Comparison of ENCODE assay signal across 9 mouse cellular contexts in the genomic region with DNA sequence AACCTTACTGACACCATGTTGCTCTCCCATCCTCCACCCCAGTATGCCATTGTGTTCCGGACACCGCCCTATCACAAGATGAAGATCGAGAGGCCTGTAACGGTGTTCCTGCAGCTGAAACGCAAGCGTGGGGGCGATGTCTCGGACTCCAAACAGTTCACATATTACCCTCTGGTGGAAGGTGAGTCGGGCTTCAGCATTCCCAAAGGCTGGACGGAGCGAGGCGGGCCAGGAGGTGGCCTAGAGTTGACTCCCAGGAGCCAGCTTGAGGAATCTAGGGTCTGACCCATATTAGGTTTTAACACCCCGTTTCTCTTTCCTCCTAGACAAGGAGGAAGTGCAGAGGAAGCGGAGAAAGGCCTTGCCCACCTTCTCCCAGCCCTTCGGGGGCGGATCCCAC. TPM values are rescaled to one million over a fixed set of nuclear protein-coding genes. Genes with fewer than 3 reads are reported as not detected.
A peak's percentile ranks its signal among the peaks of the same experiment; 100 is the strongest.
DNase-seq lines count a peak whose midpoint lies in the region; ATAC-seq and TF ChIP-seq lines count a peak whose summit lies in the region.
"Had no signal": no experiment of that assay in that cellular context is flagged by ENCODE, and none has a peak within 500 bp of the region (broad histone marks: within the 10 kb centered on the region; RNA-seq: fewer than 3 reads in every experiment).

No protein-coding gene starts in this region.

- TF ChIP-seq EP300 in liver, postnatal 0 days (IDR thresholded peaks at IDR 0.05; ENCODE audit: low read depth): no peak

- H3K36me3 ChIP-seq in embryonic facial prominence, embryonic 11.5 days (replicated peaks; ENCODE audit: control insufficient read depth, insufficient read depth, low read depth, low read length): no peaks in the 10 kb centered on the region; the same call in 1 of the 2 replicates
- peaks cover 25% of the 10 kb centered on the region for H3K36me3 ChIP-seq in forebrain, postnatal 0 days (ENCODE audit: insufficient read depth)
- H3K36me3 ChIP-seq in liver, postnatal 0 days (replicated peaks; ENCODE audit: insufficient read depth, low read length): peaks cover 20% of the 10 kb centered on the region

- peak overlapping the region; percentile 83; the same call in 1 of the 2 replicates for H3K4me2 ChIP-seq in embryonic facial prominence, embryonic 11.5 days (ENCODE audit: low read depth, low read length)
- H3K4me2 ChIP-seq in forebrain, postnatal 0 days (ENCODE audit: low read depth): peak overlapping the region; percentile 90
- peak overlapping the region; percentile 84 for H3K4me2 ChIP-seq in liver, postnatal 0 days (ENCODE audit: low read depth, low read length)

- ATAC-seq in embryonic facial prominence, embryonic 11.5 days (replicated peaks; ENCODE audit: insufficient number of reproducible peaks, low FRiP score, low TSS enrichment, low read depth): no peak
- ATAC-seq in forebrain, postnatal 0 days: no peak
- ATAC-seq in liver, postnatal 0 days: no peak

- intact Hi-C loops in gastrocnemius, adult 2 months (cut with DNase I): loop anchor here (2.0 kb wide), 2 partner anchors 174 to 222 kb away; no protein-coding TSS in a partner anchor

- H3K27me3 ChIP-seq in embryonic facial prominence, embryonic 11.5 days (ENCODE audit: control insufficient read depth, insufficient read depth, low read length): peaks cover 12% of the 10 kb centered on the region
- peaks cover 13% of the 10 kb centered on the region for H3K27me3 ChIP-seq in forebrain, postnatal 0 days (ENCODE audit: insufficient read depth, low read length)
- no peaks in the 10 kb centered on the region for H3K27me3 ChIP-seq in liver, postnatal 0 days (ENCODE audit: insufficient read depth, low read length)

- H3K9ac ChIP-seq in embryonic facial prominence, embryonic 11.5 days (replicated peaks; ENCODE audit: low read length): no peak overlapping the region
- 0 out of 2 replicates have a peak overlapping the region, but pooled peaks have one; percentile 56 for H3K9ac ChIP-seq in forebrain, postnatal 0 days
- no peak overlapping the region for H3K9ac ChIP-seq in liver, postnatal 0 days (replicated peaks)

- H3K27ac ChIP-seq in embryonic facial prominence, embryonic 11.5 days (replicated peaks; ENCODE audit: low read depth, low read length): no peak overlapping the region
- H3K27ac ChIP-seq in forebrain, postnatal 0 days (ENCODE audit: low read depth, low read length): no peak overlapping the region
- no peak overlapping the region for H3K27ac ChIP-seq in liver, postnatal 0 days (ENCODE audit: low read depth)
- no peak overlapping the region for H3K27ac ChIP-seq in gastrocnemius, adult 2 months
- H3K27ac ChIP-seq: heart, adult 2 months had no signal

- H3K4me3 ChIP-seq in embryonic facial prominence, embryonic 11.5 days (ENCODE audit: low read depth, low read length): 0 out of 2 replicates have a peak overlapping the region, but pooled peaks have one; percentile 28
- H3K4me3 ChIP-seq in forebrain, postnatal 0 days (ENCODE audit: low read depth, low read length): peak overlapping the region; percentile 46; the same call in 1 of the 2 replicates
- H3K4me3 ChIP-seq in liver, postnatal 0 days (ENCODE audit: low read depth, low read length): no peak overlapping the region
- no peak overlapping the region for H3K4me3 ChIP-seq in gastrocnemius, adult 2 months

- DNase-seq in layer of hippocampus, postnatal 10 days (ENCODE audit: low spot score in 2 of 2): peak; percentile 2 to 10
- DNase-seq in layer of hippocampus, postnatal 14 days (ENCODE audit: low spot score in 2 of 2): no peak
- no peak for DNase-seq in embryonic facial prominence, embryonic 11.5 days (ENCODE audit: low spot score)
- no peak for DNase-seq in forebrain, postnatal 0 days
- peak; percentile 16 for DNase-seq in liver, postnatal 0 days
- DNase-seq in spleen, postnatal 36 days (ENCODE audit: low spot score in 2 of 2): no peak
- DNase-seq in ovary, postnatal 14 days (ENCODE audit: low spot score): no peak
- no peak for DNase-seq in gastrocnemius, adult 2 months

- H3K4me1 ChIP-seq in embryonic facial prominence, embryonic 11.5 days (ENCODE audit: control insufficient read depth, insufficient read depth, low read length): peaks cover 4% of the 10 kb centered on the region
- peaks cover 6% of the 10 kb centered on the region; the same call in 1 of the 2 replicates for H3K4me1 ChIP-seq in forebrain, postnatal 0 days (ENCODE audit: insufficient read depth)
- peaks cover 22% of the 10 kb centered on the region for H3K4me1 ChIP-seq in liver, postnatal 0 days (ENCODE audit: insufficient read depth)

- 52% methylated on average over 16 of the region's 16 CpGs for WGBS in embryonic facial prominence, embryonic 11.5 days
- 62% methylated on average over 16 of the region's 16 CpGs for WGBS in forebrain, postnatal 0 days
- 79% methylated on average over 16 of the region's 16 CpGs for WGBS in liver, postnatal 0 days (ENCODE audit: insufficient replicate concordance)

- H3K9me3 ChIP-seq in embryonic facial prominence, embryonic 11.5 days (replicated peaks; ENCODE audit: control insufficient read depth, low read length): no peaks in the 10 kb centered on the region
- no peaks in the 10 kb centered on the region for H3K9me3 ChIP-seq in forebrain, postnatal 0 days (ENCODE audit: low read length)
- H3K9me3 ChIP-seq in liver, postnatal 0 days (ENCODE audit: low read length): no peaks in the 10 kb centered on the region

- TF ChIP-seq CTCF in forebrain, postnatal 0 days (IDR thresholded peaks at IDR 0.05; ENCODE audit: low read depth): no peak
- TF ChIP-seq CTCF in liver, postnatal 0 days (IDR thresholded peaks at IDR 0.05; ENCODE audit: low read depth): no peak
- TF ChIP-seq CTCF in gastrocnemius, adult 2 months (IDR thresholded peaks at IDR 0.05): no peak

RNA-seq across cellular contexts. Expression of a gene that starts 4.2 kb away (rescaled TPM):
- 1 to 10 TPM; 3.1 to 3.2 TPM for total RNA-seq in layer of hippocampus, postnatal 10 days (2021)
- total RNA-seq in layer of hippocampus, postnatal 14 days (2021): 1 to 10 TPM; 2.3 to 2.6 TPM
- polyA plus RNA-seq in embryonic facial prominence, embryonic 11.5 days (2014; fragmentation: Nextera tagmentation; extraction: Ambion mirVana): 5.0 and 5.4 TPM in 2 replicates
- 2.2 TPM in 2 replicates for total RNA-seq in forebrain, postnatal 0 days (2014; rRNA removed)
- 1.2 and 1.3 TPM in 2 replicates for polyA plus RNA-seq in forebrain, postnatal 0 days (2015; fragmentation: Nextera tagmentation; extraction: Ambion mirVana)
- polyA plus RNA-seq in liver, postnatal 0 days (2015; fragmentation: Nextera tagmentation; extraction: Ambion mirVana): 2.9 and 3.5 TPM in 2 replicates
- 1 to 10 TPM; 8.2 to 8.5 TPM for total RNA-seq in gastrocnemius, adult 2 months (2021)

RNA-seq across cellular contexts. Expression of a gene that starts 18.7 kb away (rescaled TPM):
- 100 to 1,000 TPM; 686 to 714 TPM for total RNA-seq in layer of hippocampus, postnatal 10 days (2021)
- total RNA-seq in layer of hippocampus, postnatal 14 days (2021): 100 to 1,000 TPM; 701 to 730 TPM
- polyA plus RNA-seq in embryonic facial prominence, embryonic 11.5 days (2014; fragmentation: Nextera tagmentation; extraction: Ambion mirVana): 4.8 and 5.0 TPM in 2 replicates
- 395 and 483 TPM in 2 replicates for total RNA-seq in forebrain, postnatal 0 days (2014; rRNA removed)
- 158 and 178 TPM in 2 replicates for polyA plus RNA-seq in forebrain, postnatal 0 days (2015; fragmentation: Nextera tagmentation; extraction: Ambion mirVana)
- polyA plus RNA-seq in liver, postnatal 0 days (2015; fragmentation: Nextera tagmentation; extraction: Ambion mirVana): 1.9 and 2.0 TPM in 2 replicates
- total RNA-seq in gastrocnemius, adult 2 months (2021): under 1 TPM; 0.14 to 0.36 TPM

RNA-seq across cellular contexts. Expression of a gene that starts 19.7 kb away (rescaled TPM):
- 10 to 100 TPM; 30.2 to 33.6 TPM for total RNA-seq in layer of hippocampus, postnatal 10 days (2021)
- total RNA-seq in layer of hippocampus, postnatal 14 days (2021): 10 to 100 TPM; 32.4 to 32.9 TPM
- polyA plus RNA-seq in embryonic facial prominence, embryonic 11.5 days (2014; fragmentation: Nextera tagmentation; extraction: Ambion mirVana): 15.0 and 18.0 TPM in 2 replicates
- total RNA-seq in forebrain, postnatal 0 days (2014; rRNA removed): 37.2 and 54.8 TPM in 2 replicates
- polyA plus RNA-seq in forebrain, postnatal 0 days (2015; fragmentation: Nextera tagmentation; extraction: Ambion mirVana): 50.3 and 59.1 TPM in 2 replicates
- polyA plus RNA-seq in liver, postnatal 0 days (2015; fragmentation: Nextera tagmentation; extraction: Ambion mirVana): 8.6 and 8.8 TPM in 2 replicates
- 1 to 10 TPM; 2.9 to 3.8 TPM for total RNA-seq in gastrocnemius, adult 2 months (2021)

RNA-seq across cellular contexts. Expression of a gene that starts 30.2 kb away (rescaled TPM):
- total RNA-seq in layer of hippocampus, postnatal 10 days (2021): 100 to 1,000 TPM; 173 to 178 TPM
- total RNA-seq in layer of hippocampus, postnatal 14 days (2021): 100 to 1,000 TPM; 156 to 162 TPM
- polyA plus RNA-seq in embryonic facial prominence, embryonic 11.5 days (2014; fragmentation: Nextera tagmentation; extraction: Ambion mirVana): 183 and 199 TPM in 2 replicates
- total RNA-seq in forebrain, postnatal 0 days (2014; rRNA removed): 214 and 275 TPM in 2 replicates
- 388 and 443 TPM in 2 replicates for polyA plus RNA-seq in forebrain, postnatal 0 days (2015; fragmentation: Nextera tagmentation; extraction: Ambion mirVana)
- polyA plus RNA-seq in liver, postnatal 0 days (2015; fragmentation: Nextera tagmentation; extraction: Ambion mirVana): 52.4 and 53.8 TPM in 2 replicates
- 10 to 100 TPM; 58.2 to 67.6 TPM for total RNA-seq in gastrocnemius, adult 2 months (2021)

RNA-seq across cellular contexts. Expression of a gene that starts 32.6 kb away (rescaled TPM):
- total RNA-seq in layer of hippocampus, postnatal 10 days (2021): 10 to 100 TPM; 24.4 to 26.4 TPM
- total RNA-seq in layer of hippocampus, postnatal 14 days (2021): 10 to 100 TPM; 31.7 to 32.5 TPM
- 3.2 and 4.1 TPM in 2 replicates for polyA plus RNA-seq in embryonic facial prominence, embryonic 11.5 days (2014; fragmentation: Nextera tagmentation; extraction: Ambion mirVana)
- total RNA-seq in forebrain, postnatal 0 days (2014; rRNA removed): 4.1 and 5.3 TPM in 2 replicates
- polyA plus RNA-seq in forebrain, postnatal 0 days (2015; fragmentation: Nextera tagmentation; extraction: Ambion mirVana): 11.5 and 14.1 TPM in 2 replicates
- polyA plus RNA-seq in liver, postnatal 0 days (2015; fragmentation: Nextera tagmentation; extraction: Ambion mirVana): 3.4 and 3.9 TPM in 2 replicates
- 1 to 10 TPM in 1 of 2 experiments, under 1 TPM in 1; 0.82 to 1.2 TPM for total RNA-seq in gastrocnemius, adult 2 months (2021)

Comparison
In these comparisons a context has a peak if more than half of its experiments do, and no peak if none do; other contexts are left out.
1. DNase-seq: peak in layer of hippocampus, postnatal 10 days (2 of 2) and liver, postnatal 0 days (single experiment); none in layer of hippocampus, postnatal 14 days (0 of 2), embryonic facial prominence, embryonic 11.5 days (single experiment), forebrain, postnatal 0 days (single experiment), spleen, postnatal 36 days (0 of 2), ovary, postnatal 14 days (single experiment) and gastrocnemius, adult 2 months (single experiment).
2. H3K4me3 ChIP-seq: peak in embryonic facial prominence, embryonic 11.5 days (single experiment) and forebrain, postnatal 0 days (single experiment); none in liver, postnatal 0 days (single experiment) and gastrocnemius, adult 2 months (single experiment).
3. RNA of a gene that starts 18.7 kb away (total RNA-seq): 701 to 730 TPM in layer of hippocampus, postnatal 14 days, 686 to 714 TPM in layer of hippocampus, postnatal 10 days and 395 to 483 TPM in forebrain, postnatal 0 days; 0.14 to 0.36 TPM in gastrocnemius, adult 2 months; every median in the first group is over 100 times any median in the second.
4. Peak in every context shown above with its lines, with median percentiles within 50 percentile points of each other: H3K4me2 ChIP-seq.